Mouse (Mus musculus) limb, embryonic 13.5 days (tissue): ENCODE measurements at regions not wholly inside any gene's neighbourhood (a gene's known extent, or its start where the extent isn't known, plus 50 kb on each side); places are given as distances from the start of the nearest gene placed in this dataset.

ENCODE experiments used
- ATAC-seq: fragments of 200-750 bp; cut with Nextera tagmentation; 2 replicates; pipeline ENCODE4 v1.8.0; 2017; ENCODE audit warnings: low read depth, moderate number of reproducible peaks, moderate TSS enrichment; ENCODE audit not compliant: low FRiP score
- H3K27ac ChIP-seq: fragments of 300-500 bp; sonication (generic); 2 replicates; pipeline ENCODE4 v1.5.1; 2015; ENCODE audit warnings: inconsistent platforms, mild to moderate bottlenecking, moderate library complexity
- H3K27me3 ChIP-seq: fragments of 300-500 bp; sonication (generic); 2 replicates; pipeline ENCODE4 v1.6.1; 2015; ENCODE audit warnings: mild to moderate bottlenecking, inconsistent platforms
- H3K36me3 ChIP-seq: fragments of 300-500 bp; sonication (generic); 2 replicates; pipeline ENCODE4 v1.6.1; 2015; ENCODE audit warnings: inconsistent platforms, mild to moderate bottlenecking, moderate library complexity
- H3K4me1 ChIP-seq: fragments of 300-500 bp; sonication (generic); 2 replicates; pipeline ENCODE4 v1.6.1; 2015; ENCODE audit warnings: inconsistent platforms
- H3K4me2 ChIP-seq: fragments of 300-500 bp; sonication (generic); replicated peaks from 2 replicates; pipeline ENCODE4 v1.6.1; 2015; ENCODE audit warnings: inconsistent platforms, mild to moderate bottlenecking, moderate library complexity
- H3K4me3 ChIP-seq: fragments of 300-500 bp; sonication (generic); 2 replicates; pipeline ENCODE4 v1.5.1; 2015; ENCODE audit warnings: moderate library complexity, mild to moderate bottlenecking, inconsistent platforms
- H3K9ac ChIP-seq: fragments of 300-500 bp; sonication (generic); 2 replicates; pipeline ENCODE4 v1.6.1; 2015; ENCODE audit warnings: mild to moderate bottlenecking, inconsistent platforms
- H3K9me3 ChIP-seq: fragments of 300-500 bp; sonication (generic); 2 replicates; pipeline ENCODE4 v1.6.1; 2016; ENCODE audit warnings: inconsistent platforms
- WGBS: fragments of 180-500 bp; shearing (Covaris S2); methylation state at CpG from one replicate; pipeline ENCODE4 v1.1.7; 2015; 5-methylcytosine and 5-hydroxymethylcytosine counted together

DNA sequence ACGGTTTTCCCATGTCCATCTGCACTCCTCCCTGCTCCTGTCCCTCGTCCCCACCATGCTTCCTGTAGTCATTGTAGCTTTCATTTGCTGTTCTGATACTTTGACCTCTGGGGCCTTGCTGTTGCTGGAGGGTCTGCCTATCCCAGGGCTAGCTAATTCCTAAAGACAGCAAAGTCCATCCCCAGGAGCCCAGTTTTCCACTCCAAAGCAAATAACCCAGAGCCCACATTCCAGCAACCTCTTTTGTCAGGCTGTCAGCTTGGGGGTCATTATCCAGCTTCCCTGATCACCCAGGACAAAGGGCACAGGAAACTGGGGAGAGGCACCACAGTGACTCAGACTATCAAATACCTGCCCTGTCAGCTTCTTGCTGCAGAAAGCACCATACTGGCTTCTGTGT, 139.9 kb upstream of the Tab2 start:
- Histone ChIP-seq H3K9me3 (no peaks in the 10 kb centered on the region), H3K9ac (no peak overlapping the region), H3K27ac (no peak overlapping the region), H3K4me1 (peaks cover 28% of the 10 kb centered on the region), H3K4me2 (no peak overlapping the region), H3K36me3 (no peaks in the 10 kb centered on the region), H3K27me3 (no peaks in the 10 kb centered on the region; the same call in 1 of the 2 replicates), H3K4me3 (no peak overlapping the region)
- WGBS = 28% methylated on average over 2 of the region's 2 CpGs
- no peak for ATAC-seq

DNA sequence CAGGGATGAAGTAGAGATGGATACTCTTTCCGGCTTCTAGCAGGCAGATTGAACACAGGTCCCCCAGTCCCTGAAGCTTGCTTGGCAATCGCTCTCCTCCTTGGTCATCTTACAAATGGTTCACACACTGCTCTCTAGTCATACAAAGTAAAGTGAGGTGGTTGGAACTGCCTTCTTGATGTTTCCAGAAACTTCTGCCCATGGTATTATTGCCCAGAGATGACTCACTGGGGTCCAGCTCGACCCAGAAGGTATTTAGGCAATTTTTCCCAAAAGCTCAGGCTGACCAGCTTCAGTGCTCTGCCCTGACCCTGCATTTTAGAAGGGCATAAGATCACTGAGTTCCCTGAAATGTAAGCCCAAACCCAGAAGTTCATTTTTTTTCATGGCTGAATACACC, 139.2 kb upstream of the Tab2 start:
- no peak overlapping the region for H3K27ac ChIP-seq
- ATAC-seq = no peak
- 82% methylated on average over 3 of the region's 3 CpGs for WGBS
- H3K36me3 ChIP-seq = no peaks in the 10 kb centered on the region
- no peak overlapping the region for H3K4me3 ChIP-seq
- H3K4me2 ChIP-seq = no peak overlapping the region
- no peaks in the 10 kb centered on the region; the same call in 1 of the 2 replicates for H3K27me3 ChIP-seq
- peaks cover 21% of the 10 kb centered on the region for H3K4me1 ChIP-seq
- no peak overlapping the region for H3K9ac ChIP-seq
- no peaks in the 10 kb centered on the region for H3K9me3 ChIP-seq

DNA sequence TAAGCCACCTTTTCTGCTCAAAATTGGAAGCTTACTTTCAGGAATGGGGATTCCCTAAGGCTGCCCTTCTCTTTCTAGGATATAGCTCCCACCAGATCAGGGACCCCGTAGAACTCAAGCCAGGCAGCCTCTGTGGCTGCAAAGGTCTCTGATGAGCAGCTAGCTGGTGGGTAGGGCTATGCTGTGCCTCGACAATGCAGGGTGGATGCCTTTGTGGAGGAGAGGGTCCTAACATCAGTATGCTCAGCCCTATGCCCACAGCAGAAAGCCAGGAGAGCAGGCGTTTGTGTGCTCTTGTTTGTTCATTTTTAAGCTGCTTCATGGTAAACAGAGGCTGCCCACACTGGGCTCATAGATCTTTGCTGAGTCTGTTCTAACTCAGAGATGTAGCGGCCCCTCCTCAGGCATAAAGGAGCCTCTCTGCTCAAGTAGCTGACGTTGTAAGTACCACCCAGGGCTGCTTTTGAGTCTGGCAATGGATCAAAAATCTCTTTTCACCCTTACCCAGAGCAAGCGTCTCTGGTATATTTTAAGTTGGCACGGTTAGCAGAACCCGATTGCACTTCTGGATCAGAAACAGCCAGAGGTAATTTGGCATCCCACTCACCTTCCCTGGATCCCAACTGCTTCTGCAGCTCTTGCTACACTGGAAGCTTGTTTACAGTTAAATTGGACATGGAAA, 136.0 kb upstream of the Tab2 start:
- H3K4me2 ChIP-seq = no peak overlapping the region
- H3K9ac ChIP-seq = 0 out of 2 replicates have a peak overlapping the region, but pooled peaks have one; percentile 8
- no peaks in the 10 kb centered on the region for H3K9me3 ChIP-seq
- no peaks in the 10 kb centered on the region for H3K36me3 ChIP-seq
- peak; percentile 65; the same call in 1 of the 2 replicates for ATAC-seq
- no peak overlapping the region for H3K4me3 ChIP-seq
- 54% methylated on average over 8 of the region's 8 CpGs for WGBS
- peak overlapping the region; percentile 85 for H3K27ac ChIP-seq
- no peaks in the 10 kb centered on the region; the same call in 1 of the 2 replicates for H3K27me3 ChIP-seq
- peaks cover 20% of the 10 kb centered on the region for H3K4me1 ChIP-seq

DNA sequence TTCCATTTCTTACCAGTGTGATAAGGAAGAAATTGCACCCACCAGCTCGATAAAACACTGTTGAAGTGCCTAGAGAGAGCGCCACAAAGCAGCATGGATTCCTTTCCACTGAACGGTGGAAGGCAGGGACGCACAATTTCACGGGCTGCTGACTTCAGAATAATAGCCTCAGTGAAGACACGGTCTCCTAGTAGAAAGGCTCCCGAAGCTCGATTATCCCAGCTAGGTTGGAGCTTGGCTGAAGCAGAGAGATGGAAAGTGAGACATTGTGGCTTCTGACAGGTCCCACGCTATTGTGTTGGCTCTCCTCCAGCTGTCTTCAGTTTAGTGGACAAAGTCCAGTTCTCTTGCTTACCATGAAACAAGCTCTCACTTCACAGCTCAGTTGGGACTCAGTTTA, 133.3 kb upstream of the Tab2 start:
- Histone ChIP-seq H3K4me1 (peaks cover 20% of the 10 kb centered on the region), H3K36me3 (no peaks in the 10 kb centered on the region), H3K27ac (no peak overlapping the region), H3K4me2 (no peak overlapping the region), H3K4me3 (no peak overlapping the region), H3K27me3 (no peaks in the 10 kb centered on the region), H3K9me3 (no peaks in the 10 kb centered on the region), H3K9ac (no peak overlapping the region)
- no peak for ATAC-seq
- 72% methylated on average over 9 of the region's 9 CpGs for WGBS

DNA sequence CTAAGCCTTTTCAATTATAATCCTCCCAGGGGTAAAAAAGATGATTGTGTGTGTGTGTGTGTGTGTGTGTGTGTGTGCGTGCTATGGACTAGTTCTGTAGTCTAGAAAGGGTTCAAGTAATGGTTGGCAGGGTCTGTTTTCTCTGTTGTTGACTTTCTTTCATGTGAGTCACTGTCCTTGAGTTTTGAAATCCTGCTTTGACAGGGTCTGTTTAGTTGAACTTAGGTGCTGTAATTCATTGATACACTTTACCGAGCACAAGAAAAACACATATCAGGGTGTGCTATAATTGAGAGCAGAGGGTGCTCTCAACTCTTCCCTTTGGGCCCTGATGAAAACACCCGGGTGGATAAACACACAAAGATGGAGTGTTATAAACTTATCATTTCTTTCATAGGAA, 132.7 kb upstream of the Tab2 start:
- H3K4me1 ChIP-seq = peaks cover 20% of the 10 kb centered on the region
- H3K4me3 ChIP-seq = no peak overlapping the region
- ATAC-seq = no peak
- no peaks in the 10 kb centered on the region for H3K9me3 ChIP-seq
- WGBS = 83% methylated on average over 3 of the region's 3 CpGs
- no peak overlapping the region for H3K4me2 ChIP-seq
- no peak overlapping the region for H3K27ac ChIP-seq
- no peaks in the 10 kb centered on the region for H3K36me3 ChIP-seq
- no peak overlapping the region for H3K9ac ChIP-seq
- H3K27me3 ChIP-seq = no peaks in the 10 kb centered on the region

DNA sequence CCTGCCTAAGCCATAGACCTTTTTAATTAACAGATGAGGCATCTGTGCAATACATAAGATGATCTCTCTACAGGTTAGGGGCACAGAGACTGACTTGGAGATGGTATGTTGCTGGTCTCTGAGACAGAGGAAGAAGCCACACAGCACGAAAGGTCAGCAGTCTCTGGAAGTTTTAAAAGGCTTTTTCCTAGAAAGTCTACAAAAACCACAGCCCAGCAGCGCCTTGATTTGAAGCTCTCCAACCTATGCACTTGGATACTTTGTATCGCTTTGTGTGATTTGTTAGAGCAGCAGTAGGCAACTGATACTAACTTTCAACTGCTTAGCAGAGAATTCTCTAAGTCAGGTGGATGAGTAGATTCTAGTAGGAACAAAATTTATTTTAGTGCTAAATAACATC, 132.3 kb upstream of the Tab2 start:
- no peak for ATAC-seq
- Histone ChIP-seq H3K4me1 (peaks cover 20% of the 10 kb centered on the region), H3K9me3 (no peaks in the 10 kb centered on the region), H3K4me3 (no peak overlapping the region), H3K9ac (no peak overlapping the region), H3K4me2 (no peak overlapping the region), H3K36me3 (no peaks in the 10 kb centered on the region), H3K27ac (no peak overlapping the region), H3K27me3 (no peaks in the 10 kb centered on the region)
- 91% methylated on average over 3 of the region's 3 CpGs for WGBS

DNA sequence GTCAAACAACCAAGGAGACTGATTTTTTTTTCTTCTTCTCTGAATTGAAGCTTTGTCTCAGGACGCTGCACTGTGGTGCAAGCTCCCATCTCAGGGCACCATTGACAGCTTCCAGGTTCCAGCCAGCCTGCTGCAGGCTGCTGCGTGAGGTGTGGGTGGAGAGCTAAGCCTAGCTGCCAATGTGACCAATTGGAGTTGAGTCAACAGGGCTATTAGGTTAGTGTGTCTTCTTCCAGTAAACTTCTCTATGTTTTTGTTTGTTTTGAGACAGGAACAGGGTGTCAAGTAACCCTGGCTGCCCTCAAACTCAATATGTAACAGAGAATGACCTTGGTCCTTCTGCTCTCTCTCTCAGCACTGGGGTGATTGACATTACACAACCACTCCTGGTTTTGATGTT, 131.1 kb upstream of the Tab2 start:
- Histone ChIP-seq H3K4me1 (peaks cover 10% of the 10 kb centered on the region), H3K9ac (no peak overlapping the region), H3K4me2 (no peak overlapping the region), H3K27me3 (no peaks in the 10 kb centered on the region), H3K4me3 (no peak overlapping the region), H3K9me3 (no peaks in the 10 kb centered on the region), H3K27ac (no peak overlapping the region), H3K36me3 (no peaks in the 10 kb centered on the region)
- ATAC-seq = no peak
- 57% methylated on average over 2 of the region's 2 CpGs for WGBS

DNA sequence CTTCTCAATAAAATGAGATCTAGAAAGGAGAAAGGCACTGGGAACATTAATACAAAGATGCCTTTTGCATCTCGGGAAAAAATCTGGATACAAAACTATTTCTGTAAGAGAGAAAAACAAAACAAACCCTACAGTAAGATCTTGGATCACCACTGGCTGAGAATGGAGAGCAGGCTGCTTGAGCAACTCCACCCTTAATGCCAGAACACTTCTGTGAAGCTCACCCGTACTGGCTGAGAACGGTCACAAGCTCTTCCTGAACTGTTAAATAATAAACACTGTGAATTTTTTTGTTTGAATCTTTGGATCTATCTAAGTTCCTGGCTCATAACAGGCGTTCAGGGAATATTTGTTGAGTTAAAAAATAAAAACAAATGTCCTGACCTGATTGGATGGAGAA, 130.4 kb upstream of the Tab2 start:
- Histone ChIP-seq H3K36me3 (no peaks in the 10 kb centered on the region), H3K4me1 (peaks cover 4% of the 10 kb centered on the region), H3K4me3 (no peak overlapping the region), H3K9ac (no peak overlapping the region), H3K4me2 (no peak overlapping the region), H3K27ac (no peak overlapping the region), H3K9me3 (no peaks in the 10 kb centered on the region), H3K27me3 (no peaks in the 10 kb centered on the region)
- ATAC-seq = no peak
- 67% methylated on average over 4 of the region's 4 CpGs for WGBS

DNA sequence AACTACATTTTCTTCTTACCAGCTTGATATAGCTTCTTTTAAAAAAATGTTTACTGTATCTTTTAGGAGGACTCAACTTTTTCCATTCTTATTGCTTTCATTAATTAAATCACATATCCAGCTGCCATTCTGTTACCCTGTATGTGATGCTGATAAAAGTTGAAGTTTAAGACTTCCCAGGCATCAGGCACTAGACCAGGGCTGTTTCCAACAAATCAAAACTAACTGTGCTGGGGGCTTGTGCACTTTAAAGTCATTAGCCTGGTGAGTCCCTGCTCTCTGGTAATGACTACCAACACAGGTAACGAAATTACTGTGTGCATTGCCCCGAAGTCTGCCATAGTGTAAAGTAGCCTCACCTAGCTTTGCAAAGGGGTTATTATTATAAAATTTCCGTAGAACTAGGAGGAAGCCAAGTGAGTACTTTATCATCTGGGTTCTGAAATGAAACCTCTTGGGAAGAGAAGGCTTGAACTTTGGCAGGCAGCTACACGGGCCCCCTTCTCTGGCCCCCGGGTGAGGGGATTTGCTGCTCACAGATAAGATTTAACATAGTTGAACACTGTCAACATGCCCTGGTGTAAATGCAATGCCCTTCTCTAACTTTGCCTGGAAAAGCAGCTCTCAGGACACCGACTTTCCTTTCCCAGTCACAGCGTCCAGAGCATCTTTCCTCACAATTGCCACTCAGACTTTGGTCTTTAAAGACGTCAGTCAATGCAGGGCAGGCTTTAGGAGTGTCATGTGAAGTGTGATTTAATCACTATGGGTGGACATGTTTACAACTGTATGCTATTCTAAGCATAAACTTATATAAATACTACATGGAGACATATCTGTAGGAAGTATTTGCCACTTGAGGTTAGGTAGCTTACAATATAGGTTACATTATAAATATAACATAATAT, 122.1 kb upstream of the Tab2 start:
- no peak for ATAC-seq
- WGBS = 62% methylated on average over 8 of the region's 8 CpGs
- no peak overlapping the region for H3K4me2 ChIP-seq
- H3K27me3 ChIP-seq = no peaks in the 10 kb centered on the region
- no peak overlapping the region for H3K9ac ChIP-seq
- no peaks in the 10 kb centered on the region for H3K9me3 ChIP-seq
- H3K36me3 ChIP-seq = no peaks in the 10 kb centered on the region
- H3K4me1 ChIP-seq = no peaks in the 10 kb centered on the region
- H3K27ac ChIP-seq = no peak overlapping the region
- H3K4me3 ChIP-seq = no peak overlapping the region

DNA sequence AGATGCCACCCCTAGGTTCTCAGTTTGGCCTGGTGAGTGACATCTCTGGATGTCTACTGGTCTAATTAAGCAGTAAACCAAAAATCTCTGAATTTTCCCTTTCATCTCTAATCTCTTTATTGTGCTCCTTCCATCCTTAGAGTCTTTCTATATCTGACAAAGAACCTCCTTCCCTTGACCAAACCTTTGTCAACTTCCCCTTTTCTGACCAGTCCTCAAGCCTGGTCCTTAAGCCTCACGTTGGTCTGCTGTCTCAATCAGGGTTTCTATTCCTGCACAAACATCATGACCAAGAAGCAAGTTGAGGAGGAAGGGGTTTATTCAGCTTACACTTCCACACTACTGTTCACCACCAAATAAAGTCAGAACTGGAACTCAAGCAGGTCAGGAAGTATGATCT, 116.4 kb upstream of the Tab2 start:
- no peak for ATAC-seq
- 84% methylated on average over 1 of the region's 1 CpGs for WGBS
- Histone ChIP-seq H3K27ac (no peak overlapping the region), H3K36me3 (no peaks in the 10 kb centered on the region), H3K9me3 (no peaks in the 10 kb centered on the region), H3K4me3 (no peak overlapping the region), H3K4me1 (no peaks in the 10 kb centered on the region), H3K27me3 (no peaks in the 10 kb centered on the region), H3K4me2 (no peak overlapping the region), H3K9ac (no peak overlapping the region)

DNA sequence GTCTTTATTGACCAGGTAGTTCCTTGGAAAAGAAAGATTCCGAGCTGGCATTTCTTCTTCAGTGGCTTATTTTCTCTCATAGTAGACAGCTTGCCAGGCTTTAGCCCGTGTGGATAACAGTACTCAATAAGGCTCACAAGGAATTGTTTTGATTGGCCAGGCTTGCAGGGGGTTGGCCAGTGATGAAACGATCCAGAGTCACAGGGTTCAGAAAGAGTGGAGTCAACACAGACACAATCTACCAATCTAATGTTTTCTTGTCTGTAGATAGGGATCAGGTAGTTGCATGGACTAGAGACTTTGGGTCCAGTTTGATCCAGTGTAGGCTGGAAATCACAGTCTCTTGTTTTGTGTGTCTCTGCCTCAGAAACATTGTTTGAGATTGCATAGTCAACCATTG, 115.8 kb upstream of the Tab2 start:
- Histone ChIP-seq H3K36me3 (no peaks in the 10 kb centered on the region), H3K4me2 (no peak overlapping the region), H3K27ac (no peak overlapping the region), H3K27me3 (no peaks in the 10 kb centered on the region), H3K9ac (no peak overlapping the region), H3K4me3 (no peak overlapping the region), H3K4me1 (no peaks in the 10 kb centered on the region), H3K9me3 (no peaks in the 10 kb centered on the region)
- WGBS = 71% methylated on average over 3 of the region's 3 CpGs
- no peak for ATAC-seq

DNA sequence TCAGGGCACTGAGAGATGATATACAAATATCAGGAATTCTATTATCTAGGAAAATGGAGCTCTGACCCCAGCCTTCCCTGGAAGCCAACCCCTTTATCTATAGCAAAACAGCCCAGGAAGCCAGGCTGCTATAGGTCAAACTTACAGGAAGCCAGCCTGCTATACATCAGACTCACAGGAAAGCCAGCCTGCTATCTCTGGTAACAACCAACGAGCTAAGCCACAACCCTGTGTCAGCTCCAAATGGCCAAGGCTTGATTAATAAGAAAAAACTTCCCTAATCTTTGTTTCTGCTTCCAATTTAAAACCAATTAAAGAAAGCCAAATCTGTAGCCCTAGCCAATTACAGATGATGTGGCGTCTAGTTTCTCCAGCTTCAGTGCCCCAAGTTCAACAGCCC, 114.4 kb upstream of the Tab2 start:
- H3K9ac ChIP-seq = no peak overlapping the region
- ATAC-seq = no peak
- no peaks in the 10 kb centered on the region; the same call in 1 of the 2 replicates for H3K4me1 ChIP-seq
- no peak overlapping the region for H3K4me3 ChIP-seq
- no peaks in the 10 kb centered on the region for H3K9me3 ChIP-seq
- no peak overlapping the region for H3K4me2 ChIP-seq
- 20% methylated on average over 2 of the region's 2 CpGs for WGBS
- H3K27ac ChIP-seq = no peak overlapping the region
- H3K36me3 ChIP-seq = no peaks in the 10 kb centered on the region
- no peaks in the 10 kb centered on the region for H3K27me3 ChIP-seq
